In the genomic region with DNA sequence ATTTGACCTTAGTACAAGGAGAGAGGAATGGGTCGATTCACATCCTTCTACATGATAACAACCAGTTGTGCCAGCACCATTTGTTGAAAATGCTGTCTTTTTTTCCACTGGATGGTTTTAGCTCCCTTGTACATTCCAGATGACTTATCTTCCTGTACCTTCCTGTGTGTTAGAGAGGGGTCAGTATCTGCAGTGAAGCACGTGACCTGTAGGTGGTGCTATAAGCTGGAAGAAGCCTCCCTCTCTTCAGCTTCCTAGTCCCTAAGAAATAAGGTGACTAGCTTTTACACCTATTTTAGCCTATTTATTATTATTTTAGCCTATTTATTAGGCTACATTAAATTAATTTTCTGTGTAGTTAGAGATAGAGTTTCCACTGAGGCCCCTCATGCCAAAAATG, we compare ENCODE assay signal across 10 mouse cellular contexts.
A peak's percentile ranks its signal among the peaks of the same experiment; 100 is the strongest.
DNase-seq lines count a peak whose midpoint lies in the region; ATAC-seq and TF ChIP-seq lines count a peak whose summit lies in the region.
"Had no signal": no experiment of that assay in that cellular context is flagged by ENCODE, and none has a peak within 500 bp of the region (broad histone marks: within the 10 kb centered on the region; RNA-seq: fewer than 3 reads in every experiment).

No protein-coding gene starts in this region.

- H3K4me2 ChIP-seq in forebrain, embryonic 12.5 days = no peak overlapping the region
- H3K4me2 ChIP-seq in forebrain, embryonic 16.5 days (ENCODE audit: low read length) = no peak overlapping the region
- no peak overlapping the region for H3K4me2 ChIP-seq in liver, postnatal 0 days (ENCODE audit: low read depth, low read length)
- H3K4me2 ChIP-seq: embryonic facial prominence, embryonic 15.5 days had no signal

- no peaks in the 10 kb centered on the region for H3K4me1 ChIP-seq in forebrain, embryonic 12.5 days
- H3K4me1 ChIP-seq in forebrain, embryonic 16.5 days (replicated peaks; ENCODE audit: control insufficient read depth, insufficient read depth, low read length) = no peaks in the 10 kb centered on the region
- H3K4me1 ChIP-seq in liver, postnatal 0 days (ENCODE audit: insufficient read depth) = no peaks in the 10 kb centered on the region
- H3K4me1 ChIP-seq: embryonic facial prominence, embryonic 15.5 days had no signal

- no peak overlapping the region for H3K27ac ChIP-seq in forebrain, embryonic 12.5 days
- H3K27ac ChIP-seq in forebrain, embryonic 16.5 days (ENCODE audit: low read length) = no peak overlapping the region
- no peak overlapping the region for H3K27ac ChIP-seq in liver, postnatal 0 days (ENCODE audit: low read depth)
- H3K27ac ChIP-seq: embryonic facial prominence, embryonic 15.5 days had no signal

- H3K27me3 ChIP-seq in forebrain, embryonic 12.5 days = no peaks in the 10 kb centered on the region
- no peaks in the 10 kb centered on the region for H3K27me3 ChIP-seq in forebrain, embryonic 16.5 days (replicated peaks; ENCODE audit: control insufficient read depth, insufficient read depth, low read length)
- no peaks in the 10 kb centered on the region for H3K27me3 ChIP-seq in liver, postnatal 0 days (ENCODE audit: insufficient read depth, low read length)
- H3K27me3 ChIP-seq: embryonic facial prominence, embryonic 15.5 days had no signal

- no peaks in the 10 kb centered on the region for H3K9me3 ChIP-seq in forebrain, embryonic 12.5 days
- H3K9me3 ChIP-seq in forebrain, embryonic 16.5 days (ENCODE audit: control insufficient read depth, low read length) = no peaks in the 10 kb centered on the region
- no peaks in the 10 kb centered on the region for H3K9me3 ChIP-seq in liver, postnatal 0 days (ENCODE audit: low read length)
- H3K9me3 ChIP-seq: embryonic facial prominence, embryonic 15.5 days had no signal

- no peak for TF ChIP-seq EP300 in liver, postnatal 0 days (IDR thresholded peaks at IDR 0.05; ENCODE audit: low read depth)

- DNase-seq in liver, postnatal 0 days = no peak
- DNase-seq in liver (no peak), R1 (ENCODE audit: low read depth, low spot score) (peak; percentile 56)
- peak; percentile 17 for DNase-seq in lung, postnatal 14 days
- no peak for DNase-seq in frontal cortex, postnatal 14 days (ENCODE audit: low spot score in 2 of 2)
- DNase-seq: midbrain, embryonic 14.5 days had no signal

- no peak overlapping the region for H3K4me3 ChIP-seq in forebrain, embryonic 12.5 days (replicated peaks)
- H3K4me3 ChIP-seq in forebrain, embryonic 16.5 days (replicated peaks; ENCODE audit: low read length) = no peak overlapping the region
- H3K4me3 ChIP-seq in liver, postnatal 0 days (ENCODE audit: low read depth, low read length) = no peak overlapping the region
- H3K4me3 ChIP-seq: embryonic facial prominence, embryonic 15.5 days had no signal

- no peak overlapping the region for H3K9ac ChIP-seq in forebrain, embryonic 12.5 days
- no peak overlapping the region for H3K9ac ChIP-seq in forebrain, embryonic 16.5 days (replicated peaks; ENCODE audit: low read depth, low read length)
- no peak overlapping the region for H3K9ac ChIP-seq in liver, postnatal 0 days (replicated peaks)
- H3K9ac ChIP-seq: embryonic facial prominence, embryonic 15.5 days had no signal

- TF ChIP-seq CTCF in liver, postnatal 0 days (IDR thresholded peaks at IDR 0.05; ENCODE audit: low read depth) = 0 out of 2 replicates have a peak, but pooled peaks have one; percentile 23

- ATAC-seq in forebrain, embryonic 12.5 days (ENCODE audit: low FRiP score) = 0 out of 2 replicates have a peak, but pooled peaks have one; percentile 33
- no peak for ATAC-seq in forebrain, embryonic 16.5 days
- ATAC-seq in liver, postnatal 0 days = no peak
- ATAC-seq in frontal cortex, adult (ENCODE audit: low TSS enrichment) = no peak

- WGBS in forebrain, embryonic 12.5 days = 38% methylated on average over 2 of the region's 2 CpGs
- WGBS in forebrain, embryonic 16.5 days = 29% methylated on average over 2 of the region's 2 CpGs
- 33% methylated on average over 2 of the region's 2 CpGs for WGBS in liver, postnatal 0 days (ENCODE audit: insufficient replicate concordance)

- H3K36me3 ChIP-seq in forebrain, embryonic 12.5 days (replicated peaks) = no peaks in the 10 kb centered on the region
- no peaks in the 10 kb centered on the region for H3K36me3 ChIP-seq in forebrain, embryonic 16.5 days (ENCODE audit: control insufficient read depth, insufficient read depth)
- no peaks in the 10 kb centered on the region for H3K36me3 ChIP-seq in liver, postnatal 0 days (replicated peaks; ENCODE audit: insufficient read depth, low read length)
- H3K36me3 ChIP-seq: embryonic facial prominence, embryonic 15.5 days had no signal

Comparison
In these comparisons a context has a peak if more than half of its experiments do, and no peak if none do; other contexts are left out.
1. DNase-seq: peak in R1 (single experiment) and lung, postnatal 14 days (single experiment); none in liver, postnatal 0 days (single experiment), liver (single experiment) and frontal cortex, postnatal 14 days (0 of 2).